Mouse (Mus musculus) C2C12 (cell line): Measurements from ENCODE around the gene Dlk2. TPM values are rescaled to one million over a fixed set of nuclear protein-coding genes. Genes with fewer than 3 reads are reported as not detected.

Experiments used
- H3K27me3 ChIP-seq: one replicate; pipeline ENCODE4 v1.6.1; 2011; ENCODE audit not compliant: control insufficient read depth, insufficient read depth, insufficient read length
- H3K36me3 ChIP-seq: one replicate; pipeline ENCODE4 v1.6.1; 2011; ENCODE audit not compliant: control insufficient read depth, insufficient read depth
- H3K4me3 ChIP-seq: one replicate; pipeline ENCODE4 v1.5.1; 2011; ENCODE audit warnings: mild to moderate bottlenecking, control low read depth; ENCODE audit not compliant: poor library complexity, insufficient read depth, severe bottlenecking
- H3K79me2 ChIP-seq: one replicate; pipeline ENCODE4 v1.6.1; 2011; ENCODE audit not compliant: control insufficient read depth, insufficient read depth
- H3K79me3 ChIP-seq: one replicate; pipeline ENCODE4 v1.6.1; 2011; ENCODE audit warnings: low read depth, control low read depth
- H3ac ChIP-seq: one replicate; pipeline ENCODE3; 2011; ENCODE audit warnings: low read depth; ENCODE audit not compliant: control insufficient read depth, insufficient read length
- CEBPB ChIP-seq: IDR thresholded peaks from one replicate; pipeline ENCODE4 v1.6.1; 2011; ENCODE audit warnings: low read depth, mild to moderate bottlenecking, control low read depth, moderate library complexity
- CTCF ChIP-seq: IDR thresholded peaks from one replicate; pipeline ENCODE4 v1.5.1; 2011; ENCODE audit not compliant: control insufficient read depth, insufficient read depth, insufficient read length
- FOSL1 ChIP-seq: IDR thresholded peaks from one replicate; pipeline ENCODE4 v1.8.0; 2011; ENCODE audit warnings: mild to moderate bottlenecking, low read length; ENCODE audit not compliant: poor library complexity, insufficient read depth, severe bottlenecking
- MAX ChIP-seq: IDR thresholded peaks from one replicate; pipeline ENCODE4 v1.6.1; 2011; ENCODE audit warnings: mild to moderate bottlenecking, control low read depth
- MYOD1 ChIP-seq: IDR thresholded peaks from one replicate; pipeline ENCODE4 v1.6.1; 2011; ENCODE audit warnings: low read depth; ENCODE audit not compliant: control insufficient read depth, insufficient read length
- MYOG ChIP-seq: IDR thresholded peaks from one replicate; pipeline ENCODE4 v1.6.1; 2011; ENCODE audit not compliant: control insufficient read depth, insufficient read length; ENCODE audit errors: extremely low read depth
- USF1 ChIP-seq: IDR thresholded peaks from one replicate; pipeline ENCODE4 v1.6.1; 2011; ENCODE audit warnings: low read depth, mild to moderate bottlenecking, control low read depth, moderate library complexity
- polyA plus RNA-seq: library from polyadenylated mRNA; unstranded; fragments of >200 nt; fragmentation: generic; extraction: Trizol; gene quantifications from one replicate; pipeline ENCODE4 v1.2.1, GENCODE M21; 2012; ENCODE audit warnings: missing spikeins

Dlk2 gene
- polyA plus RNA-seq, 1 experiment = 14.7 TPM

DNA sequence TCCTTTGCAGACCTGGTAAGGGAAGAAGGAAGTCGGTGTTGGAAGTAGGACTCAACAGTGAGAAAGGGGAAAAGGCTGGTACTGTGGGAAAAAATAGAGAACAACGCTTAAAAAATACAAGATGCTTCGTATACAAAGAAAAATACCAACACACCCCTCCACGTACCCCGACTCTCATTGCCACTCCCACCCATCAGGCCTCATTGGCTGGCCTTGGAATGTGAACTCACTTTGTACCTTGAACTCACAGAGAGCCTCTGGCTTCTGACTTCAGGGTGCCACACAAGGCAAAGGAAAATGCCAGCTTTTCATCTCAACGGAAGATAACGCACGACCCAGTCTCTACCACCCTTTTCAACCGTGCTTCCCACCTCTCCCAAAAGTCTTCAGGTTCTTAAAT lies 14.1 kb upstream of the Dlk2 start:
- peaks cover 39% of the 10 kb centered on the region for H3K79me3 ChIP-seq
- TF ChIP-seq MAX (no peak), MYOG (no peak), FOSL1 (no peak)
- no peaks in the 10 kb centered on the region for H3K27me3 ChIP-seq
- peaks cover 28% of the 10 kb centered on the region for H3K36me3 ChIP-seq
- no peak overlapping the region for H3ac ChIP-seq
- no peak overlapping the region for H3K4me3 ChIP-seq
- peaks cover 45% of the 10 kb centered on the region for H3K79me2 ChIP-seq

DNA sequence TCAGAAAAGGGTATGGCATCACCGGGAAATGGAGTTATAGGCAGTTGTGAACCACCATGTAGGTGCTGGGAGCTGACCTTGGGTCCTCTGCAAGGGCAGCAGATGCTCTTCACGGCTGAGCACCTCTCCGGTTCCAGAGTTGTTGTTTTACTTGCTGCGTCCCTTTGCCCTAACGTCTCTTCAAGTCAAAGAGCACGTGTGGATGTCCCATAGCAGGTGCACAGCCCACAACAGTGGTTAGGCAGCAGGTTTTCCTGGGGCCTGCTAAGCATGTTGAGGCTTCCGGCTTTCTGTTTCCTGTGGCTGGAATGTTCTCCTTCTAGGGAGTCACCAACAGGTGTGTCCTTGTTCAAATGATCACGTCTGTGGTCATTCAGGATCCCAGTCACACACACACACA lies 13.3 kb upstream of the Dlk2 start:
- Histone ChIP-seq H3ac (no peak overlapping the region), H3K79me3 (peaks cover 37% of the 10 kb centered on the region), H3K4me3 (no peak overlapping the region), H3K79me2 (peaks cover 37% of the 10 kb centered on the region), H3K27me3 (no peaks in the 10 kb centered on the region), H3K36me3 (peaks cover 21% of the 10 kb centered on the region)
- TF ChIP-seq CEBPB (no peak), MYOD1 (peak; percentile 14)

DNA sequence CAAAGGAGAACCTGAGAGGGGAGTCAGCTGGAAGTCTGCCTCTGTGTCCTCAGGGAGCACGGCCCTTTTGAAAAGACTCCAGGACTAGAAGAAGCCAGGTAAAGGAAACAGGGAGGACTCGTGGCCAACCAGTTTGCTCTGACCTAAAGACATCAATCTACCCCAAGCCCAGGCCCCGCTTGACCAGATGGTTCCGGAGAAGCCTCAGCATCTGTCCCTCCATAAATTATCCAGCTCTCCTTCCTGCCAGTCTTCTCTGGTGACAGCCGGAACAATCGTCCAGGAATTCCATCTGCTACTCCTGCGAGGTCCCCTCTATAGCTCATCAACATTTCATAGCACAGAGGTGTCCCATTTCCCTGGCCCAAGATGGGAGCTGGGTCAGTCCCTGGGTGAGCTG lies 12.6 kb upstream of the Dlk2 start:
- Histone ChIP-seq H3ac (no peak overlapping the region), H3K79me3 (peaks cover 29% of the 10 kb centered on the region), H3K27me3 (no peaks in the 10 kb centered on the region), H3K36me3 (peaks cover 13% of the 10 kb centered on the region), H3K4me3 (no peak overlapping the region), H3K79me2 (peaks cover 30% of the 10 kb centered on the region)
- TF ChIP-seq MYOG (no peak), MYOD1 (peak; percentile 81)

DNA sequence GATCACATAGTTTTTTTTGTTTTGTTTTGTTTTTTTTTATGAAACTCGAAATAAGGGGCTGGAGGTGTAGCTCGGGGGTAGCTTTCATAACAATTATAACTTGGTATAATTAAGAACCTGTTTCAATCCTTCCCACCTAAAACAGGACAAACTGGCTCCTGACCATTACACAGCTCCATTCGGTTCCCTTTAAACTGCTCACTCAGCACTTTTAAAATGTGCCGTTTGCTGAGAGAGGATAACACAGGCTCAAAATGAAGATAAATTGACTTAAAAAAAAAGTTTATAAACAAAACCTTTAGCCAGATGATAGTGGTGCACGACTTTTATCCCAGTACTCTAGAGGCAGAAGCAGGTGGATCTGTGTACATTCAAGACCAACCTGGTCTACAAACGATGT lies 11.8 kb upstream of the Dlk2 start:
- Histone ChIP-seq H3K79me2 (peaks cover 22% of the 10 kb centered on the region), H3ac (no peak overlapping the region), H3K4me3 (no peak overlapping the region), H3K36me3 (peaks cover 6% of the 10 kb centered on the region), H3K27me3 (no peaks in the 10 kb centered on the region), H3K79me3 (peaks cover 22% of the 10 kb centered on the region)
- TF ChIP-seq MAX (no peak), CTCF (no peak), USF1 (no peak), MYOD1 (no peak), MYOG (no peak), CEBPB (no peak), FOSL1 (no peak)

DNA sequence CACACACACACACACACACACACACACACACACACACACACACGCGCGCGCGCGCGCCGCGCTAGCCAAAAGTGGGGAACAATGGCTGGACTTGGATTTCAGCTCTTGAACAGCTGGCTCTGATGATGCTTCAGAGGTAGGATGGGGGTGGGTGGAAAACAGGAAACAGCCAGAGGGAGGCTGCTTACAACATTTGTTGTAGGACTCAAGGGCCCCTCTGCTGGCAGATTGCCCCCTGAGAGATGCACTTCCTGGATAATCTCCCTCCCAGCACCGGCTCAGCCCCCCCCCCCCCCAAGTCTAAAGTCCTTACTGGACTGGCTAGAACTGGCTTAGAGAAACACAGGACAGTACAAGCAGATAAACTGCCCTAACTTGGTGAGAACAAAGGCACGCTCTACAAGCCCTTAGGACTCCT lies 9.5 kb upstream of the Dlk2 start:
- TF ChIP-seq MYOD1 (no peak), CEBPB (no peak), MAX (no peak), USF1 (no peak), MYOG (no peak), FOSL1 (no peak), CTCF (no peak)
- H3ac ChIP-seq = no peak overlapping the region
- H3K79me2 ChIP-seq = no peaks in the 10 kb centered on the region
- no peaks in the 10 kb centered on the region for H3K27me3 ChIP-seq
- H3K79me3 ChIP-seq = peaks cover under 1% of the 10 kb centered on the region
- no peaks in the 10 kb centered on the region for H3K36me3 ChIP-seq
- H3K4me3 ChIP-seq = no peak overlapping the region

DNA sequence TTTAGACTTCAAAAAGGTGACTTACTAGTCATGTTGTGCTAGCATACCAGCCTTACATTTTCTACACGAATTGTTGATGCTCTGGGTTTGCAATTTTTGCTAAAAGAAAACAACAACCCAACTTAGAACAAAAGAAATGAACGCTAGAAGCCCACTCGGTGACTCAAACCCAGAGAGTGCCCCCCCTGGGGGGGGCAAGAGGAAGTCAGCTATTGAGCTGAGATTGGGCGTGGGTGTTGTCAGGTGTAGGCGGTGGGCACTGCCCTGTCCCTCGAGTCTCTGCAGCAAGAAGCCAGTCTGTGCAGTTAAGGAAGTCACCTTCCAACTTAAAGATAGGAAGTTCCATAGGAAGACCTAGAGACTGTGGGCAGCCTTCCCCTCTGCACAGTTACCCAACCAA lies 620 bp upstream of the Dlk2 start:
- H3K79me2 ChIP-seq = no peaks in the 10 kb centered on the region
- H3K27me3 ChIP-seq = peaks cover 9% of the 10 kb centered on the region
- no peak overlapping the region for H3K4me3 ChIP-seq
- no peaks in the 10 kb centered on the region for H3K79me3 ChIP-seq
- TF ChIP-seq MYOD1 (no peak), MYOG (no peak), USF1 (no peak), CEBPB (no peak)
- H3ac ChIP-seq = no peak overlapping the region
- no peaks in the 10 kb centered on the region for H3K36me3 ChIP-seq

DNA sequence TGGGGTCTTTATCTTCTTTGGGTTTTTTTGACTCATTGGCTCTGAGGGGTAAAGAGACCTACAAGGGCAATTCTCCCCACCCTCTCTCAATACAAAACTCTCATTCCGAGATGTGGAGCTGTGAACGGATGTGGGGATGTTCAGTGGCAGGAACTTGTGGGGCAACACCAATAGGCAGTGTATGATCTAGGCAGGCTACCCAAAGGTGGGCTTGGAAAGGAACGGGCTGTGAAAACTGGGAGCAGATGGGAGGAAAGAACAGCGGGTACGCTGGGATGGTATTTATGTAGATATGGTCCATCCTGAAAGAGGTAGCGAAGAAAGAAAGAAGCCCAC lies 225 bp upstream of the Dlk2 start:
- Histone ChIP-seq H3ac (peak overlapping the region; percentile 62), H3K79me2 (no peaks in the 10 kb centered on the region), H3K79me3 (no peaks in the 10 kb centered on the region), H3K4me3 (no peak overlapping the region), H3K36me3 (no peaks in the 10 kb centered on the region), H3K27me3 (peaks cover 9% of the 10 kb centered on the region)
- TF ChIP-seq MAX = no peak
- no peak for TF ChIP-seq FOSL1
- no peak for TF ChIP-seq USF1
- TF ChIP-seq MYOG = no peak
